Mouse (Mus musculus) lung, adult 18-20 months (tissue): ENCODE results near the gene Cd3eap.

Experiments used
- DNase-seq, 2 experiments: peaks; one replicate each; pipeline ENCODE4 v3.0.0; 2022; ENCODE audit warnings: mixed read lengths in 2 of 2

The Cd3eap gene

DNA sequence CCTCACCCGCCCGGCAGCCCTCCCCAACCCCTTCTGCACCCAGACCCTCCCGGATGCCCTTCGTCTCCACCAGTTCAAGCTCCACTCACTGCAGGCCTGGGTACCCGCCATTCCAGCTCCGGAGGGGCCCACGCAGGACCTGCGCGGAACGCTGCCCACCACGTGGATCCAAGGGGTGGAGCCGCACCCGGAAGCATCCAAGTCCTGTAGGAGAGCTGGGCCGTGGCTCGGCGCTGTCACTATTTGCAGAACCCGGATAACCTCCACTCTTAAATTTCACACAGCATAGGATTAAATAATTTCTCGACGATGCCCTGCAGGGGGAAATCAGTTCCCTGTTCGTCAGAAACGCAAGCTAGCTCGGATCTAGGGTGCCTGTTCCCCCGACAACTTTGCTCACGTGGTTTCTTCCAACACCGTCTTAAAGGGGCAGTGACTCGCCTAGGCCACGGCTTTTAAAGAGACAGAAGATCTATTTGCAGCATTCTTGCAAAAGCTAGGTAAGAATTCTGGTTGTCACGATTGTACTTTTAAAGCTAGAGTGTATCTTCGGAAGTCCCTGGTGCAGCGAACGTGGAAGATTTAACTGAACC is at the start of gene Cd3eap, which contains the start of gene Ppp1r13l:
TSS of gene Cd3eap (minus strand) at position 185 of the 593 bp plus-strand sequence.
TSS of gene Ppp1r13l (plus strand) at position 451 of the 593 bp plus-strand sequence.
- peak; percentile 85 to 88 for DNase-seq

DNA sequence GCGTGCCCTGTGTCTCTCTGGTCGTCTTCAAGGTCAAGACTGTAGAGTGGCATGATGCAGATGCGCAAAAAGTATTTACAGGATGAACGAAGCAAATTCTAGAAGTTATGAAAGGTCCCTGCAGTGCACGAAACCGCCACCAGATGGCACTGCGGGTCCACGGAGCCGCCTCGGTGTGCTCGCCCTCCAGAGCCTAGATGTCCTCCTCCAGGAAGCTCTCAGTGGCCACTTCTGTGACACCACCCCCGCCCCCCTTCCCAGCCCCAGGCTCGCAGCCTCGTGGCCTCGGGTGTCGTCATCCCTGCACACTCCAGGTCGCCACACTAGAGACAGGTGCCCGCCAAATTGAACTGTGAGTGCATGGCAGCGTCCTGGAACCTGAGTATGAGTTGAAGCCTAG is 46.1 kb upstream of the Cd3eap start:
- peak; percentile 83 to 88 for DNase-seq

DNA sequence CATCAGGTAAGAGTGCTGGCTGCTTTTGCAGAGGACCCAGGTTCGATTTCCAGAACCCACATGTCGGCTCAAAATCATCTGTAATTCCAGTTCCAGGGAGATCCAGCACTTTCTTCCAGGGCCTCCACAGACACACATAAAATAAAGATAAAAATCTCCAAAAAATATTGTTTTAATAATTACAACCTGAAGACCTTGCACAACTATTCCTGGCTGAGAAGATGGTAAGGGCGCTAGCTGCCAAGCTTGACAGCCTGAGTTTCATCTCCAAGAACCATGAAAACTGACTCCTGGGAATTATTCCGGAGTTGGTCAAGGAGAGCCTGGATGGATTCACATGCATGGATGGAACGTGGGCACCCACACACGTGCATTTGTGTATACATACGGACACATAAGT is 45.2 kb upstream of the Cd3eap start, which contains the start of gene Ckm:
TSS of gene Ckm (plus strand) at position 301 of the 400 bp plus-strand sequence.
- DNase-seq: no peak

DNA sequence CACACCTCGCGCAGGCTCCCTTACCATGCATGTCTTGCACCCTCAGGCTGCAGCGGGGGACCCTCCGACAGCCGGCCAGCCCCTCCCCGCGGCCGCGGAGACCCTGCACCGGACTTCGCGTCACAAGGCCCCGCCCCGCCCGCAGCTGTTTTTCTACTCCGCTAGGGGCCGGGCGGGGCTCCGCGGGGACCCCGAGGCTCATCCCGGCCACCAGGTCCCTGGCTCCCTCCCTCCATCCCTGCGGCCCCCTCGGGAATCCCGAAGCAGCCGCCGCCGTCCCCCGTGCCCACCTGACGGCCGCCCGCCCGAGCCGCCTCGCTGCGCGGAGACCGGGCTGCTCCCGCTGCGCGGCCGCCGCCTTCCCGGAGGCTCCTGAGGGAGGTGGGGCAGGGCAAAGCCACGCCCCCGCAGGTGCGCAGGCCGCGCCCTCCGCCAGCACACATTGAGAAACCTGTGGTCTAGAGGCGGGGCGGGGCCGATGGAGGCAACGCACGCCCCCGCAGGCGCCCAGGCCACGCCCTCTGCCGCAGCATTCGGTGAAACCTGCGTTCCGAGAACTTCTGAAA is 44.5 kb upstream of the Cd3eap start, which contains the start of gene Klc3:
TSS of gene Klc3 (minus strand) at position 374 of the 566 bp plus-strand sequence.
- peak; percentile 85 to 88 for DNase-seq

DNA sequence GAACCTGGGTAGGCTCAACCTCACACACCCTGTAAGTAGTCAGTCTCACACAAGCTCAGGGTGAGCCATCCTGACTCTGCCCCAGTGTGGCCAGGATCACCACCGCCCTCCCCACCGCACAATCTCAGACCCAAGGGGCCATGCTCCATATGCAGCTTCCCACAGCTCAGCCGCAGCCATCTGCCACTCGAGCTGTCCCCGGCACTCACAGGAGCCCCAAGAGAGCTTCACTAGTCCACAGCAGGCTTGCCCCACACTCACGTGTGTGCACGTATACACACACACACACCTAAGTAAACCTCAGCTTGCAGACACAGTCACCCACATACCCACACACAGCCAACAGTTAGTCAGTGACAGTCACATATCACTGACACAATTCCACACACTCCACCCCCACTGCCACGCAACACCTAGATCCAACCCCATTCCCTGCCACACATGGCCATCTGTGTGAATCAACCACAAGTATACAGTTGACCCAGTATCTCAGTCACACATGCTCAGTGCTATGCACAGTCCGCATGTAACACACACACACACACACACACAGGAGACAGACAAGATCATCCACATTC is 43.3 kb upstream of the Cd3eap start:
- no peak for DNase-seq

DNA sequence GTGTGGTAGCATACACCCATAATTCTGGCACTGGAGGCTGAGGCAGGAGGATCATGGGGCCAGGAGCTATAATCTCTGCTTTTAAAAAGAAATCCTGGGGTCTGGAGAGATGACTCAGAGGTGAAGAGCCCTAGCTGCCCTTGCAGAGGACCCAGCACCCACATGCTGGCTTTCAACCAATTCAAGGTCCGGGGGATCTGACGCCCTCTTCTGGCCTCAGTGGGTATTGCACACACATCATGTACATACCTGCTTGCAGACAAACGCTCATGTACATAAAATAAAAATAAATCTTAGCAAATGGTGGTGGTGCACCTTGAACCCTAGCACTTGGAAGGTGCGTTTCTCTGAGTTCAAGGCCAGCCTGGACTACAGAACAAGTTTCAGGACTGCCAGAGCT is 41.7 kb upstream of the Cd3eap start:
- no peak for DNase-seq

DNA sequence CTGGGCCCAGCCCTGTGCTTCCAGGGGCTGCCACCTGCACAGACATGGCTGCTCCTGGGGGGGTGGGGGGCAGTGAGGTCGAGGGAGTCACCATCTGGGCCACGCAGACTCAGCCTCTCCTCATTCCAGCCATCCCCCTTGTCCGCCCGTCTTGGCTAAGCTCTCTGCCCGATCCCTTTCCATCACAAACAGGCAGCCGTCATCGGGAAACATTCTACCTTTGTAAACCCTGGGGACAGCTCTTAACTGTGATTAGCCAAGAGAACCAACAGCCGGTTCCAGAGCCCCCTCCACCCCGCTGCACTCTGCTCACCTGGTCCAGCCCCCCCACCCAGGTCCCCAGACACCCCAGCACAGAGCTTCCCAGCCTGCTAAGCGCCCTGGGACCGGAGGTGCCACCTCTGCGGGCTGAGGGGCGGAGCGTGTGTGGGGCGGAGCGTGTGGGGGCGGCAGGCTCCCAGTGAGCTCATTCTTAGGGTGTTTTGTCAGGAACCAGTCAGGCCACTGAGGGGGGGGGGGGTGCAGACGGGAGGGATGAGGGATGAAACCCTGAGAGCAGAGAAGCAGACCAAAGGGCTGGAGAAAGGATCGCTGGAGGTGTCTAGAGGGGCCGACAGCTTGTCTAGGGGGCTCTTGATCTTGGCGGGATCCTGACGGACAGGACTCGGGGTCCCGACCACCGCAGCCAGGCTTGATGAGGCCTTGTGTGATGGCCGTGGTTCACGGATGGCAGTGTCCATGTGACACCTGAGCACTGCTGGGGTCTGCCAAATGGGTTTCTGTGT is 40.4 kb upstream of the Cd3eap start:
- peak; percentile 81 to 86 for DNase-seq

DNA sequence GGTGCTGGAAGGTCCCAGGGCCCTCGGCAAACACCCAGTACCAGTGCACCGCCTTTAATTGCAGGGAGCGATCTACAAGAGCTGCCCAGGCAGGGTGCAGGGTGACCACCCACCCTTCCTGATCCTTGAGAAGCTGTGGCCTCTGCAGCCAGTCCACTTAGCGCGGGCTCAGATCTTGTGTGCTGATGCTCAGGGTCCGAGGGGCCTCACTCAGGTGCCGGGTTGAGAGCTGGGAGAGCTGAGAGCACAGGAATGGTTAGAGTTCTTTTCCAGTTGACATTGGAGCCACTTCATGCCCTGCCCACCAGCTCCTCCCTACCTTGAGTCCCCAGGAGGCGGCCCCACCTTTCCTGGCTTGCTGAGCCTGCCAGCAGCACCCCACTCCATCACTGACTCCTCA is 35.2 kb upstream of the Cd3eap start:
- peak in 1 of 2 experiments; percentile 21 for DNase-seq

DNA sequence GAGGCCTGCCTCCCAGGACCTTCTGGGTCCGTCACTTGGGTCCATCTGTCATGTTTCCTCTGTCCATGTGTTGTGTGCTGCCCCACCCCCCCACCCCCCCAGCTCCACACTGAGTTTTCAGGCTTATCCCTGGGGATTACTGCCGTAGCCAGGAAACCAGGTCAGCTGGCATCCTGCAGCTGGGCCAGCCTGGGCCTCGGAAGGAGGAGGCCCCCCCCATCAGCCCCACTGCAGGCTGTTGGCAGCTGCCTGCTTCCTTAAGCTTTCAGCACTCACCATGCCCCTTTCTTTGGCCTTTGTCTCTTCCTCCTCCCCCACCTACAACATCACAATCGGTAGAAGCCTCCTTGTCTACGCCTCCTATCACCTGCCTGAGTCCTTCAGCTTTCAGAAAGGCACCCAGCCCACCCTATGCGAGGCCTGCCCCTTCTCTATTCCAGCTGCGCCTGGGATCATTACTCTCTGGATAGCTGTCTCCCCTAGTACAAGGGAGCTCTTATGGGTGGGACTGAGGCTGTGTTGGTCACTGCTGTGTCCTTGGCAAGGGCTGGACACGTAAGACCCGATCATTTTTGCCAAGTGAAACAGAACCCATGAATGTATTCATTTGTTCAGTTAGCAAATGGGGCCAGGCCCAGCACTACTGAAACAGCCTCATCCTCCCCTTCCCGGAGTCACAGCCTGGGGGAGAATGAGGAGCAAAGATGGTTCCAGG is 29.6 kb upstream of the Cd3eap start:
- no peak for DNase-seq

DNA sequence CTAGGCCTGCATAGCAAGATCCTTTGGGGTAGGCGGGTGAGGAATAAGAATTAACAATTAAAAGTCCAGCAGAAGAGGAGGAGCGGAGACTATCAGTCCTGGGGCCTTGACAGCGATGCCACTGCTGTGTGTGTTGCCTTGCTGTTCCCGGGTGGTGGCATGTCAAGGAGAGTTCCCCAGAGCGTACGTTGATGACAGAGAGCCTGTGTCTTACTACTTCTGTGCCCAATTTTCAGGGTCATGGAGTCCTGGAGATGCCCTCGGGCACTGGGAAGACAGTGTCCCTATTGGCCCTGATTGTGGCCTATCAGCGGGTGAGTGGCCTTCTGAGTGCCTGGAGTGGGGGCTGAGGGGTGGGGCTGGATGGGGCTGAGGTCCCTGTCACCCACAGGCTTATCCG is 24.4 kb upstream of the Cd3eap start:
- no peak for DNase-seq

DNA sequence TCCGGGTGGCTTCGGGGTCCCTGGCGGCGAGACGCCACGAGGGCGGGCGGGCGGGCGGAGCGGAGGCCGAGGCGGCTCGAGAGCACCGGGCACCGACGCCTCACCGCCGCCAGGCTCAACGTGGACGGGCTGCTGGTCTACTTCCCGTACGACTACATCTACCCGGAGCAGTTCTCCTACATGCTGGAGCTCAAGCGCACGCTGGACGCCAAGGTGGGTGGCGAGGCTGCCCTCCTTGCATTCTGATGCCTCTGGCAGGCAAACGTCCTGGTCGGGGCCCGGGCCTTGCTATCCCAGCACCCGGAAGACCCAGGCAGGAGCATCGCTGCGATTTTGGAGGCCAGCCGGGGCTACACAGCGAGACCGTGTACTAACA is 22.9 kb upstream of the Cd3eap start:
- DNase-seq: no peak

DNA sequence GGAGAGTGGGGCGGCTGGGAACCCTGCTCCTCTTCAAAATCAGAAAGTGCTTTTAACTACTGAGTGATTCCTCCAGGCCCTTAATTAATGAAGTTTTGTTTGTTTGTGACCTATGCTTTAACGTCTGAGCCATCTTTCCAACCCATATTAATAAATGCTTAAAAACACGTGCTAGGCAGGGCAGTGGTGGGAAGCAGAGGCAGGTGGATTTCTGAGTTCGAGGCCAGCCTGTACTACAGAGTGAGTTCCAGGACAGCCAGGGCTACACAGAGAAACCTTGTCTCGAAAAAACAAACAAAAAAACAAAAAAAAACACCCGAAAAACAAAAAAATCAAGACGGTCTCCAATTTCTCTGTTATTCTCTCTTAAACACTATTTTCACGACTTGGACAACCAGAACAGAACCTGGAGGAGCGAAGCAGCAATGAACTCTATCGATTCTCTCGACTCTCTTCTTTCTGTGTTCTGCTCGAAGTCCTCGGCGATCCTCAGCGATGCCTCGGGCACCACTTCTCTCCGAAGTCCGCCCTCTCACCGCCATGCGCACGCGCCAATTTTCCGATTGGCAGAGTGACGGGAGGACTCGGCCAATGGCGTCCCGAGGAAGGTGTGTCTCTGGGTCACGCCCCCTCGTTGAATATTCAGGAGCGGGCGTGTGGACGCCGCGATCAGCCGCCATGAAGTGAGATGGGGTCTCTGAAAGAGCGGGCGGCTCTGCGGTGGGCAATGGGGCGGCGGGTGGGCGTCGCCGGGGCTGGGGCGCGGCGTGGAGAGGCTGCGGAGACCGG is 22.3 kb upstream of the Cd3eap start, which contains the start of gene Ercc2:
TSS of gene Ercc2 (plus strand) at position 634 of the 789 bp plus-strand sequence.
- peak; percentile 99 for DNase-seq

DNA sequence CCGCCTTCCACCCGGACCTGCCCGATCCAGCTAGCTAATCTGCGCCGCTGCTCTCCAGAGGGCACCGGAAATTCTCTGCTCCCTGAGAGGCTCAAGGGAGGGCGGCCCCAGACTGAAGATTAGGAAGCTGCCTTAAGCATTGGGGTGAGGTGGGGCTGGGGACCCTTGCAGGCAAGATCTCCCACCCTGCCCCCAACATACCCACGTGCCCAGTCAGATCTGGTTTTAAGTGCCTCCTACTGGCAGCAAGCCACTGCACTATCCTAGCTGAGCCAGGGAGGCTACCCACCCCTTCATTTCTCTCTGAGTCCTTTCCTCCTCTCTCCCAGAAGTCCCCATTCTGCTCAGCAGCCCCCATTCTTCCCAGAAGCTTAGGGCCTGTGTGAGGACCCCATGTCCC is 18.8 kb upstream of the Cd3eap start:
- DNase-seq: no peak

DNA sequence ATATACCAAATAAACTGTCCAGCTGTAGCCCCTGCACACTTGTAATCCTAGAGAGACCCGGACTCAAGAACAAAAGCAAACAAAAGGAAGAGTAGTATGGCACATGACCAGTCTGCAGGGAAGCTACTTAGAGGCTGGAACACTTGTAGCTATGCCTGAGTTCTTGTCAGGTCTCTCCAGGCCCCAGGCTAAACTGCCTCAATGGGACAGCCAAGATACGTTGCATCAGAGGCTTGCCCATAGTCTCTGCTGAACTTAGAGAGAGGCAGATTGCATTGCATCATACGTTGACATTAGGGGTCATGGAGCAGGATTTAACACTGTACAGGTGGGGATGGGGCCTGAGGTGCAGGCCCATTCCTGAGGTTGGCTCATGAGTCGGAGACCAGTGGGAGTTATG is 16.7 kb upstream of the Cd3eap start:
- DNase-seq: no peak

DNA sequence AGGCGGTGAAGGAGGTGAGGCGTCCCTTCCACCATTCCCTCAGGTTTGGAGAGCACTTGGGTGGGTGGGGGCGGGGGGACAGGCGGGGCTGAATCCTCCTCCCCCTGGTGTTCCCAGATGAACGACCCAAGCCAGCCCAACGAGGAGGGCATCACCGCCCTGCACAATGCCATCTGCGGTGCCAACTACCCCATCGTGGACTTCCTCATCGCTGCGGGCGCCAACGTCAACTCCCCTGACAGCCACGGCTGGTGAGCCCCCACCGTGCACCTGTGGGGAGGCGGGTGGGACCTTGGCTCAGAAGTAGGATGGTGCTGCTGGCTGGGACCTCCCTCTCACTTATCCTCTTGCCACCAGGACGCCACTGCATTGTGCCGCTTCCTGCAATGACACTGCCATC is 16.1 kb upstream of the Cd3eap start:
- DNase-seq: no peak

DNA sequence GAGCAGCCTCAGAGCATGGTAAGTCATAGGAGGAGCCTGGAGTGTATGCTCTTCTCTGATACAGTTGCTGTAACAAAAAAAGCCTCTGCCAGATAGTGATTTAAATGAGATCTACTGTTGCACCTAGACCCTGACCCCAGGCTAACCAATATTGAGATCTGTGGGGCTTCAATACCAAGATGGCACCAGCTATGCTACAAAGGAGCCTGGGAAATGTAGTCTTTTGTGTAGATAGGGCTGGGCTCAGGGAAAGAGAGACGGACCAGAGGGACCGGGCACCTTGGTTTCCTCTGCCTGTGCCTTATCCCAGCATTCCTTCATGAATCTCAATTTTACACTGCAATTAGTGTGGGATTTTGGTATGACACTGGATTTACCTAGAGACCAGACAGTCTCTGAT is 14.1 kb upstream of the Cd3eap start:
- no peak for DNase-seq

DNA sequence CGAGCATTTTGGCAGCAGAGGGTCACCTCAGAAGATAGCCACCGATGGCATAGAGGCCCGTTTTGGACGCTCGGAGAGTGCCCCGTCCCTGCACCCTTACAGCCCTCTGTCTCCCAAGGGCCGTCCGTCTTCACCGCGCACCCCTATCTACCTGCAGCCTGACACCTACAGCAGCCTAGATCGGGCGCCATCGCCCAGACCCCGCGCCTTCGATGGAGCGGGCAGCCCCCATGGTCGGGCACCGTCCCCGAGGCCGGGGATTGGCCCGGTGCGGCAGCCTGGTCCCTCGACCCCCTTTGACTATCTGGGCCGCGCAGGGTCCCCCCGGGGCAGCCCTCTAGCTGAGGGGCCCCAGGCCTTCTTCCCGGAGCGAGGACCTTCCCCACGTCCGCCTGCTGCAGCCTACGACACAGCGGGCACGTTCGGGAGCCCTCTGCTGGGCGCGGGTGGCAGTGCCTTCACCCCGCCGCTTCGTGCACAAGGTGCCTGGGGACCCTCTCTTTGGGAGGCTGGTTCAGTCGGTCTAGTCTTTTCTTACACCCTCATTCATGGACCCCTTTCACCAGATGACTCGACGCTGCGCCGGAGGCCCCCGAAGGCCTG is 10.6 kb upstream of the Cd3eap start:
- no peak for DNase-seq

DNA sequence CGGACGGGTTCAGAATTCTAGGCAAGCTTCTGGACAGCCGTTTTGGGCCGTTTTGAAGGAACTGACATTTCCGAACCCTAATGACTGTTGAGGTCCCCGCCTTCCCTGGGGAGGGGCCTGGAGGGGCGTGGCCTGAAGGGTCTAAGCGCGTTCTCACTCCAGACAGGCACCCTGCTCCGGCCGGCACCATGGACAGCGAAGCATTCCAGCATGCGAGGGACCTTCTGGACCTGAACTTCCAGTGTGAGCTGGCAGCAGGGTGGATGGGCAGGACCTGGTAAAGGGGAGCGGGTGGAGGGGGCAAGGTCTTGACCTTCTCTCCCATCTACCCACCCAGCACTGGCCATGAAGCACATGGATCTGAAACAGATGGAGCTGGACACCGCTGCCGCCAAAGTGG is 9.1 kb upstream of the Cd3eap start:
- DNase-seq: peak in 1 of 2 experiments; percentile 51

DNA sequence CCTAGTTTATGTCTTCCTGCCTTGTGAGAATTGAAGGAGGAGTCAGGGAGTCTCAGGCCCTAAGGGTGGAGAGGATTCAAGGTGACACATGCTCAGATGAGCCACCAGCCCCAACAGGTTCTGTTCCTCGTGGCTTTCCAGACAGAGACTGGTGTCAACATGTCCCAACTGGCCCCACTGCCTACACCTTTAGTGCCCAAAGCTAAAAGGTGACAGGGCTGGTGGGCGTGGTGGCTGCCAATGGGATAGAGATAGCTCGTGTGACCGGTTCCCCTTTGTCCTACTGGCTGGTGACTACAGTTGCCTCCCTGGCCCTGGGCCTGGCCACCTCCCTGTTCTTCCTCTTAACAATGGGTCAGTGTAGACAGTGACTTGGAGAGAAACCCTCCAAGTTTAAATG is 6.1 kb upstream of the Cd3eap start:
- DNase-seq: no peak

DNA sequence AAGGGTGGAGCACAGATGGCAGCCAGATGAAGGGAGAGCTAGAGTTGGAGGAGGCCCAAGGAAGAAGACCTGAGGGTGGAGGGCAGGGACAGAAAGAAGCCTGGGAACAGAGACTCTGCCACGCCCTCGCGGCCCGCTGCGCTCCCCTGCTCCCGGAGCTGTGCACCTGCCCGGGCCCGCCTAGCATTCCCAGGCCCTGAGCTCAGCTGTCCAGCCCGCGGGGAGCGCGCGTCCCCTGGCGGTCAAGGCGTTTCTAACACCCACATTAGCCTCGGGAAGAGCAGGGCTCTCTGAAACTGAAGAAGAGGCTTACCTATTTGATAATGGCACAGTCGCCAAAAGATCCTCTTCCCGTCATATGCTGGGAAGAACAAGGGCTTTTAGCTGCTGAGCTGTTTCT is 4.6 kb upstream of the Cd3eap start:
- peak; percentile 82 to 87 for DNase-seq

DNA sequence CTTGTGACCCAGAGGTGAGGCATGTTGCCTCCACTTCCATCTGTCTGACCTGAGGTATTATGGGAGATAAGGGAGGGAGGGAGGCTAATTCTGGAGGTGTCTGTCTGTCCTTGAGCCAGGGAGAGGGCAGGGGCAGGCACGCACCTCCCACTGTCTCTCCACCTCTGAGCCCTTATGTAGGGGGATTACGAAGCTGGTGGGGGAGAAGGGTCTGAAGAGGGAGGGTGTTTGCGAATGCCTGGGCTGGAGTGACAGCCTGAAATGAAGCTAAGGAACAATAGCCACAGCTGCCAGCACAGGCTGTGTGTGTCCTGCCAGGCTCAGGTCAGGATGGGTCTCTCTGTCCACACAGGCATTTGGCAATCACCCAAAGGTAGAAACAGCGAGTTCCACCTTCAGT is 3.0 kb upstream of the Cd3eap start:
- no peak for DNase-seq

DNA sequence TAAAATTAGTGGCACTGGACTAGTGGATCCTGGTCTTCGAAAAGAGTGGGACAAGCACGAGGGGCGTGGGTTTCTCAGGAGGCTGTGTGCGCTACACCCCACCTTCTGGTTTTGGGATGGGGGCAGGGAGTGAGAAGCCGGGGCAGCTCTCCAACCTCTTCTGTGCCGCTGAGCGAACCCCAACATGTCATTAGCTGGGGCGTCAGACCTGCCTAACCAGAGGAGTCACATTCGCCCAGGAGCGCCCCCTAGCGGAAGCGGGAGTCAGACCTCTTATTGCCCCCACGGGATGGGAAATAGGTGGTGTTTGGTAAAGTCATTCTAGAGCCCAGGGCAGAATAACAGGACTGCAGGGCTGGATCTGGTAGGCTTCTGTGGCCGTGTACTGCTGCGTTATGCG is 2.4 kb upstream of the Cd3eap start:
- peak; percentile 81 to 89 for DNase-seq
